Mouse (Mus musculus) CH12.LX (cell line): ENCODE results near the gene Shpk. TPM values are rescaled to one million over a fixed set of nuclear protein-coding genes. Genes with fewer than 3 reads are reported as not detected.
A peak's percentile ranks its signal among the peaks of the same experiment; 100 is the strongest.

Source experiments
- DNase-seq: peaks from one replicate; pipeline ENCODE4 v3.0.0-alpha.2; 2013; ENCODE audit errors: extremely low read depth
- H3K27ac ChIP-seq: 2 replicates; pipeline ENCODE4 v1.5.1; 2012; ENCODE audit warnings: low read depth, mild to moderate bottlenecking, control low read depth, moderate library complexity; ENCODE audit not compliant: insufficient read depth
- H3K27me3 ChIP-seq: replicated peaks from 2 replicates; pipeline ENCODE3; 2012; ENCODE audit warnings: inconsistent platforms
- H3K36me3 ChIP-seq, 2 experiments: replicated peaks in 1 of 2; 2 replicates each; pipeline versions ENCODE3 to v1.6.1; 2012; ENCODE audit warnings: inconsistent platforms in 1 of 2, low read length in 1 of 2, mild to moderate bottlenecking in 1 of 2, mixed read lengths in 1 of 2, moderate library complexity in 1 of 2; ENCODE audit not compliant: control insufficient read depth in 1 of 2, insufficient read depth in 1 of 2
- H3K4me1 ChIP-seq, 2 experiments: 2 replicates each; pipeline ENCODE4 v1.6.1; 2012; ENCODE audit warnings: inconsistent platforms in 1 of 2, moderate library complexity in 1 of 2; ENCODE audit not compliant: insufficient read depth in 2 of 2, control insufficient read depth in 1 of 2
- H3K4me2 ChIP-seq: 2 replicates; pipeline ENCODE4 v1.6.1; 2012; ENCODE audit warnings: low read depth, mild to moderate bottlenecking, control low read depth; ENCODE audit not compliant: poor library complexity, insufficient read depth, severe bottlenecking
- H3K4me3 ChIP-seq, 3 experiments: fragments of 150-350 bp in 1 of 3; sonication (generic) in 1 of 3; replicated peaks in 1 of 3; 2 replicates each; pipeline versions ENCODE3 to v1.5.1; 2011 to 2012; ENCODE audit warnings: low read depth in 2 of 3, low read length in 2 of 3, mild to moderate bottlenecking in 2 of 3, moderate library complexity in 2 of 3, control low read depth in 1 of 3, improper control_type of control experiment in 1 of 3, inconsistent platforms in 1 of 3, mixed read lengths in 1 of 3; ENCODE audit not compliant: poor library complexity in 1 of 3
- H3K79me2 ChIP-seq: replicated peaks from 2 replicates; pipeline ENCODE4 v1.6.1; 2012; ENCODE audit warnings: mild to moderate bottlenecking, moderate library complexity; ENCODE audit not compliant: control insufficient read depth, poor library complexity, insufficient read depth, severe bottlenecking; ENCODE audit errors: extremely low read depth
- H3K9ac ChIP-seq: 2 replicates; pipeline ENCODE4 v1.6.1; 2012; ENCODE audit warnings: low read depth, mild to moderate bottlenecking, control low read depth, moderate library complexity; ENCODE audit not compliant: insufficient read depth
- H3K9me3 ChIP-seq: replicated peaks from 2 replicates; pipeline ENCODE3; 2012; ENCODE audit warnings: low read length, inconsistent platforms, mixed read lengths
- BHLHE40 ChIP-seq: IDR thresholded peaks from 2 replicates; pipeline ENCODE4 v1.6.1; 2011; ENCODE audit warnings: mild to moderate bottlenecking, low read depth, low read length, improper control_type of control experiment
- CHD1 ChIP-seq: IDR thresholded peaks from 2 replicates; pipeline ENCODE4 v1.6.1; 2012; ENCODE audit warnings: low read depth, low read length, improper control_type of control experiment, inconsistent platforms
- CTCF ChIP-seq, 2 experiments: IDR thresholded peaks in 1 of 2; conservative IDR thresholded peaks in 1 of 2; 2 replicates each; pipeline ENCODE4 v1.5.1; 2011 to 2012; ENCODE audit warnings: low read depth in 2 of 2, low read length in 2 of 2, improper control_type of control experiment in 1 of 2, inconsistent platforms in 1 of 2, mild to moderate bottlenecking in 1 of 2, moderate library complexity in 1 of 2
- E2F4 ChIP-seq: IDR thresholded peaks from 2 replicates; pipeline ENCODE4 v1.6.1; 2011; ENCODE audit warnings: low read depth, low read length, improper control_type of control experiment; ENCODE audit not compliant: insufficient replicate concordance
- EP300 ChIP-seq: IDR thresholded peaks from 2 replicates; pipeline ENCODE4 v1.6.1; 2011; ENCODE audit warnings: low read length, improper control_type of control experiment
- HCFC1 ChIP-seq: IDR thresholded peaks from 2 replicates; pipeline ENCODE4 v1.6.1; 2012; ENCODE audit warnings: low read depth, mild to moderate bottlenecking, inconsistent platforms, low read length, improper control_type of control experiment
- JUN ChIP-seq: IDR thresholded peaks from 2 replicates; pipeline ENCODE4 v1.6.1; 2011; ENCODE audit warnings: low read depth, mild to moderate bottlenecking, low read length, improper control_type of control experiment, moderate library complexity; ENCODE audit not compliant: insufficient read depth
- JUND ChIP-seq: conservative IDR thresholded peaks from 2 replicates; pipeline ENCODE4 v1.6.1; 2011; ENCODE audit warnings: low read depth, low read length, improper control_type of control experiment
- KAT2A ChIP-seq: IDR thresholded peaks from 2 replicates; pipeline ENCODE4 v1.6.1; 2012; ENCODE audit warnings: low read length, improper control_type of control experiment, inconsistent platforms; ENCODE audit not compliant: insufficient replicate concordance
- MAFK ChIP-seq: IDR thresholded peaks from 2 replicates; pipeline ENCODE4 v1.6.1; 2011; ENCODE audit warnings: low read length, improper control_type of control experiment; ENCODE audit not compliant: insufficient replicate concordance
- MAX ChIP-seq: IDR thresholded peaks from 2 replicates; pipeline ENCODE4 v1.6.1; 2011; ENCODE audit warnings: low read length, improper control_type of control experiment
- MAZ ChIP-seq: IDR thresholded peaks from 2 replicates; pipeline ENCODE4 v1.6.1; 2012; ENCODE audit warnings: low read depth, mild to moderate bottlenecking, inconsistent platforms, low read length, improper control_type of control experiment, moderate library complexity
- MEF2A ChIP-seq: IDR thresholded peaks from 2 replicates; pipeline ENCODE4 v1.6.1; 2014; ENCODE audit warnings: low read depth, mild to moderate bottlenecking, inconsistent platforms, low read length, improper control_type of control experiment, borderline replicate concordance
- MXI1 ChIP-seq: IDR thresholded peaks from 2 replicates; pipeline ENCODE4 v1.6.1; 2011; ENCODE audit warnings: mild to moderate bottlenecking, low read depth, low read length, improper control_type of control experiment
- MYC ChIP-seq: IDR thresholded peaks from 2 replicates; pipeline ENCODE4 v1.6.1; 2011; ENCODE audit warnings: low read depth, mild to moderate bottlenecking, improper control_type of control experiment, low read length
- NRF1 ChIP-seq: IDR thresholded peaks from 2 replicates; pipeline ENCODE4 v1.6.1; 2014; ENCODE audit warnings: low read depth, mild to moderate bottlenecking, inconsistent platforms, low read length, improper control_type of control experiment, moderate library complexity
- POLR2A ChIP-seq: IDR thresholded peaks from 2 replicates; pipeline ENCODE4 v1.6.1; 2011; ENCODE audit warnings: low read depth, mild to moderate bottlenecking, improper control_type of control experiment, low read length
- RAD21 ChIP-seq: IDR thresholded peaks from 2 replicates; pipeline ENCODE4 v1.6.1; 2011; ENCODE audit warnings: low read depth, mild to moderate bottlenecking, low read length, improper control_type of control experiment, moderate library complexity
- RCOR1 ChIP-seq: conservative IDR thresholded peaks from 2 replicates; pipeline ENCODE4 v1.6.1; 2012; ENCODE audit warnings: low read depth, mild to moderate bottlenecking, inconsistent platforms, low read length, improper control_type of control experiment
- SMC3 ChIP-seq: IDR thresholded peaks from 2 replicates; pipeline ENCODE4 v1.6.1; 2011; ENCODE audit warnings: low read depth, low read length, improper control_type of control experiment
- TBP ChIP-seq: conservative IDR thresholded peaks from 2 replicates; pipeline ENCODE4 v1.6.1; 2011; ENCODE audit warnings: low read depth, low read length, improper control_type of control experiment
- UBTF ChIP-seq: IDR thresholded peaks from 2 replicates; pipeline ENCODE4 v1.6.1; 2012; ENCODE audit warnings: low read depth, mild to moderate bottlenecking, inconsistent platforms, low read length, improper control_type of control experiment, moderate library complexity
- ZC3H11A ChIP-seq: IDR thresholded peaks from 2 replicates; pipeline ENCODE4 v1.6.1; 2012; ENCODE audit warnings: low read depth, mild to moderate bottlenecking, inconsistent platforms, low read length, improper control_type of control experiment
- ZKSCAN1 ChIP-seq: IDR thresholded peaks from 2 replicates; pipeline ENCODE4 v1.6.1; 2012; ENCODE audit warnings: low read depth, inconsistent platforms, low read length, improper control_type of control experiment, borderline replicate concordance
- ZNF384 ChIP-seq: IDR thresholded peaks from 2 replicates; pipeline ENCODE4 v1.6.1; 2012; ENCODE audit warnings: low read depth, low read length, improper control_type of control experiment, inconsistent platforms
- dilution Hi-C: fragments of 300-500 bp; cut with MboI; formaldehyde crosslinking; loops from 2 replicates; pipeline ENCODE4 v1.14.3; 2020; ENCODE audit warnings: low sequenced_read_pairs; ENCODE audit not compliant: extremely low pct_unique_long_range_greater_than_20kb, extremely low pct_ligation_motif_present
- in situ Hi-C: fragments of 300-500 bp; cut with MboI; formaldehyde crosslinking; loops from 3 replicates; pipeline ENCODE4 v1.14.3; 2019; ENCODE audit warnings: low sequenced_read_pairs, low pct_ligation_motif_present, low pct_unique_long_range_greater_than_20kb, mixed read lengths
- polyA plus RNA-seq: library from polyadenylated mRNA; unstranded; fragments of >175 nt; gene quantifications from 2 replicates; pipeline ENCODE4 v1.2.1, GENCODE M21; 2012; ENCODE audit warnings: low read depth; ENCODE audit not compliant: insufficient read length
- total RNA-seq, 2 experiments: library from RNA; depleted of rRNA; stranded (reverse); fragments of 300-350 nt in 1 of 2; fragments of >200 nt in 1 of 2; gene quantifications; 2 replicates each; pipeline ENCODE4 v1.2.3; 2012 to 2014

Gene Shpk
- total and polyA plus RNA-seq, 3 experiments = 0.83 to 1.8 (median 1.4) TPM

- Histone ChIP-seq H3K9ac (no peak overlapping the region), H3K4me3 (no peak overlapping the region), H3K79me2 (no peaks in the 10 kb centered on the region), H3K36me3 (no peaks in the 10 kb centered on the region), H3K27ac (no peak overlapping the region), H3K4me2 (no peak overlapping the region), H3K4me1 (peaks cover 4 to 16% of the 10 kb centered on the region in 2 experiments; a peak in 3 of 4 replicates), H3K9me3 (peaks cover 2% of the 10 kb centered on the region), H3K27me3 (peaks cover 2% of the 10 kb centered on the region)
- dilution Hi-C loops (no loop called here), in situ Hi-C loops (no loop called here)
- no peak for DNase-seq
- TF ChIP-seq POLR2A (no peak), MAZ (no peak), MAX (no peak), JUN (no peak), ZKSCAN1 (no peak), ZNF384 (no peak)
These were observed 4.6 kb downstream of the Shpk start for GRCm38 (mm10) chr11:73203895-73204294.

- Histone ChIP-seq H3K9ac (no peak overlapping the region), H3K79me2 (no peaks in the 10 kb centered on the region), H3K9me3 (peaks cover 2% of the 10 kb centered on the region), H3K36me3 (no peaks in the 10 kb centered on the region), H3K4me1 (peaks cover 4 to 9% of the 10 kb centered on the region in 2 experiments; a peak in 3 of 4 replicates), H3K4me2 (no peak overlapping the region), H3K4me3 (no peak overlapping the region), H3K27ac (no peak overlapping the region), H3K27me3 (peaks cover 2% of the 10 kb centered on the region)
- no peak for DNase-seq
- TF ChIP-seq EP300 (no peak), JUND (no peak), MXI1 (no peak), KAT2A (no peak), JUN (no peak), E2F4 (no peak), RAD21 (no peak), RCOR1 (no peak)
- in situ Hi-C loops (no loop called here), dilution Hi-C loops (no loop called here)
These were observed 5.9 kb downstream of the Shpk start for GRCm38 (mm10) chr11:73205194-73205593.

- no peaks in the 10 kb centered on the region for H3K27me3 ChIP-seq
- H3K4me2 ChIP-seq = no peak overlapping the region
- peak; percentile 29 for DNase-seq
- no peak overlapping the region for H3K9ac ChIP-seq
- H3K9me3 ChIP-seq = peaks cover 2% of the 10 kb centered on the region
- no peaks in the 10 kb centered on the region for H3K36me3 ChIP-seq
- H3K4me3 ChIP-seq = no peak overlapping the region
- H3K27ac ChIP-seq = no peak overlapping the region
- no peaks in the 10 kb centered on the region for H3K79me2 ChIP-seq
- dilution Hi-C loops = no loop called here
- H3K4me1 ChIP-seq = no peaks in the 10 kb centered on the region
- in situ Hi-C loops = no loop called here
- no peak for TF ChIP-seq ZKSCAN1
- TF ChIP-seq MXI1 = no peak
- no peak for TF ChIP-seq CHD1
- TF ChIP-seq MAFK = no peak
- no peak for TF ChIP-seq MAZ
- TF ChIP-seq RCOR1 = no peak
- no peak for TF ChIP-seq MAX
- TF ChIP-seq CTCF (conservative IDR thresholded peaks at IDR 0.05 in 1 of 2, IDR thresholded peaks at IDR 0.05 in 1 of 2; ENCODE audit: low read depth in 2 of 2, low read length in 2 of 2) = peak in 1 of 2 experiments; percentile 56; a peak in 2 of 4 replicates
- peak; percentile 40 for TF ChIP-seq RAD21
- no peak for TF ChIP-seq MEF2A
- TF ChIP-seq MYC = no peak
- TF ChIP-seq E2F4 = no peak
- TF ChIP-seq HCFC1 = no peak
- TF ChIP-seq UBTF = no peak
- TF ChIP-seq ZC3H11A = no peak
- TF ChIP-seq TBP = no peak
- TF ChIP-seq SMC3 = peak; percentile 29; the same call in 1 of the 2 replicates
- TF ChIP-seq NRF1 = no peak
- no peak for TF ChIP-seq BHLHE40
These were observed 8.4 kb downstream of the Shpk start for GRCm38 (mm10) chr11:73207621-73208020.
